Mouse (Mus musculus): ENCODE data around the gene Adgrf5.

DNA sequence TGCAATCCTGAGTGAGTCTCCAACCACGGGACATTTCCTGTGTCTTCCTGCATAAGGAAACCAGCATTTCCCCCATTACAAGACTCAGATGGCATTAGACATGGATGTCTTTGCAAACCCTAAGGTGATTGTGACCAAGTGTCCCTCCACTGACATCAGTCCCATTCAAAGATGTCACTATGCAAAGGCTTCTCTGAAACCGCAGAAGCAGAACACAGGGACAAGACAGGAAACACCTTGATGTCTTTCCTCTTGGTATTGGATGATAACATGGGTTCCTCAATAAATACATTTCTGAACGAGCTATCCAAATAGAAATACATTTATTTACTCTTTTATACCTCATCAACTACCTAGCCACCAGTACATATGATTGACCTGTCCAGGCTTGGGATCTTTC, 141.0 kb downstream of the Adgrf5 start:
- TF ChIP-seq POLR2A (IDR thresholded peaks at IDR 0.05; ENCODE audit: low read depth, low read length) = no peak
- no peak for TF ChIP-seq CTCF (IDR thresholded peaks at IDR 0.05; ENCODE audit: borderline replicate concordance, insufficient read depth, low read length)

Data from embryonic fibroblast, embryonic 13.5 days (primary cell).